Mouse (Mus musculus) c-Kit-negative CD71-positive TER-119-positive erythroid progenitor cells, embryonic 14.5 days (primary cell): ENCODE results near the gene Iqcg.
"Not testable (repeated sequence)": the region's sequence is repeated elsewhere in the genome, so short reads cannot be mapped to it uniquely, and the experiment has no call there.

ENCODE experiments used
- DNase-seq: peaks from one replicate; pipeline ENCODE4 v3.0.0-alpha.2; 2013; ENCODE audit warnings: low read depth, low spot score

Gene Iqcg

DNA sequence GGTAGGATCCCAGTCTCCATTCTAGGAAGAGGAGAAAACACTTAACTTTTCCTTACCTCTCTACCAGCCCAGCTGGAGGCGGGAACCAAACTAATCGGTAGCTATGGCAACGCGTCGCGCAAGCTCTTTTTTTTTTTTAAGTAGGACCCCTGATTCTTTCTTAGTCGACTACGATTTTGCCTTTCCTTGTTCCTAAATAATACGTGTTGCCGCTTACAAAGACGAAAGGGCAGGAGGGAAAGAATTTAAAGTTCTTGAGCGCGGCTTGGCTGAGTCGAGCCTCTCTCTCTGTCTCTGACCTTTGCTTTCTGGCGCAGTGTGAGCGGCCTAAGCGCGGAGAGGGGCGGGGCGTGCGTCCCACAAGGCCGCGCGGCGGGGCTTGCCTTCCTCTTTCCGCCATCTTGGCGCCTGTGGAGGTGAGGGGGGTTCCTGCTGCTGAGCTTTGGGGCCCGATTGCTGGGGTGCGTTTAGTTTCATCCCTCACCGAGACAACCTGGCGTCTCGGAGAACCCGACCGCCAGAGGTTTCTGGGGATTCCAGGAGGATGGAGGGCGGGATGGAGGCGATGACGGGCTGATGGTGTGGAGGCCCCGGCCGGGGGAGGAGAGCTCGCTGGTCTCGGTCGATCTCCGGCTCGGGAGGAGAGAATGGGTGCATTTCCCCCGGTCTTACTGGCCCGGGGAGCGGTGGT is at the start of gene Iqcg, which contains the start of gene Rpl35a:
TSS of gene Iqcg (minus strand) at position 124 of the 691 bp plus-strand sequence.
TSS of gene Rpl35a (plus strand) at position 359 of the 691 bp plus-strand sequence.
- DNase-seq = peak; percentile 86

DNA sequence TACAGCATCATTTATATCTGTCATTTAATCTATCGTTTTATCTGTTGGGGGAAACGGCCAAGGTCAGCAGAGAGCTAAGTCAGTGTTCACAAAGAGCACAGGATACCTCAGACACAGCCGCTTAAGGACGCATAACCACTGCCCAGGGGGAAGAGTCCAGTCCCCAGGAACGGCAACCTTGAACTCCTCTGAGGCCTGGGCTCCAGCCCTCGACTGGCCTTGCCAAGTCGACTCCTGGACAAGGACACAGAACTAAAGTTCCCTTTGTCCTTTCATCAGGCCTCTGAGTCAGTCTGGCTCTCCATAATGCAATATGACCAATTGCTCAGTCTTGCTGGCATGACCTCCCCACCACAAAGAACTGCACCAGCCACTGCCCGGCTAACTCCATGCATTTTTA is 29.6 kb upstream of the Iqcg start:
- DNase-seq = no peak

DNA sequence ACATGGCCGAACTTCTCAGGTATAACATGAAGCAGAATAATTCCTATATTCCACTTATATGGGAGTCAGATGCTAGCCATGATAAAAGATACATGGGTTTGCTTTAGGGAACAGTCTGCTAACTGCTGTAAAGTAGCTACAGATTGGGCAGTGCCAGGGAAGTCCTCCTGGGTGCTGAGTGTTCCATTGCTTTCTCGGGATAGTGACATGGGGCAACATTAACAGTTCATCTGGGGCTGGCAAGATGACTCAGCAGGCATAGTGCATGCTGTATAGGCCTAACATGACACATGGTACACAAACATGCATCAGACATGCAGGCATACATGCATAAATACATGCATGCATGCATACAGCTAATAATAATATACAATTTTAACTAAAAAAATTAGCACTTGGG is 28.0 kb upstream of the Iqcg start:
- DNase-seq = no peak

DNA sequence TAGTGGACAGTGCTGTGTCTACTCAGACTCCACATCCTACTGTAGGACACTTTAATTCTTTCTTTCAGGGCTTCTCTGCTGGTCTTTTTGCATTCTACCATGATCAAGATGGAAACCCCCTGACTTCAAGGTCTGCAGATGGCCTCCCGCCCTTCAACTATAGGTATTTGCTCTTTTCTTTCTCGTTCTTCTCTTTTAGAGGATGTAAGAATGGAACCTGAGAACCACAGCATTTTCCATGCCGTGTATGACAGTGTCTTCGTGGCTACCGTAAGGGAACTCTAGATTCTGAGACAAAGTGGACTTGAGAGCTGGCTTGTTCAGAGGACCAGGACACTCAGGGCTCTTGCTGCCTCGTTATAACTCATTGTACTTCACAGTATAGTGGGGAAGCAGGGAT is 26.9 kb upstream of the Iqcg start:
- no peak for DNase-seq

DNA sequence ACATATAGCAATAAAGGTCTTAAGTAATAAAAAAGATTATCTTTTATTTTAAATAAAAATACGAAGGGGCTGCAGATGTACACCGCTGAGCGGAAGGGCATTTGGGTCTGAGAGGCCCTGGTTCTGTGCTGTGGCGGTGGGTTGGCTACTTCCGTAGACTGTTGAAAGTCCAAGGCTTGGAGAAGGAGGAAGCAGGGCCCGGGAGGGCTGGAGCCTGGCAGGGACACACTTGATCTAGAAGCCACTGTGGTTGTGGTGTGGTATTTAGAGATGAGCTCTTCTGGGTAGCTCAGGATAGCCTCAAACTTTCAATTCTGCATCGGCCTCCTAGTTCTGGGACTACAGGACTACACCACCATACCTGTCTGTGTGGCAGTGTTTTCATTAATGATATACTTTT is 24.0 kb upstream of the Iqcg start:
- DNase-seq = no peak

DNA sequence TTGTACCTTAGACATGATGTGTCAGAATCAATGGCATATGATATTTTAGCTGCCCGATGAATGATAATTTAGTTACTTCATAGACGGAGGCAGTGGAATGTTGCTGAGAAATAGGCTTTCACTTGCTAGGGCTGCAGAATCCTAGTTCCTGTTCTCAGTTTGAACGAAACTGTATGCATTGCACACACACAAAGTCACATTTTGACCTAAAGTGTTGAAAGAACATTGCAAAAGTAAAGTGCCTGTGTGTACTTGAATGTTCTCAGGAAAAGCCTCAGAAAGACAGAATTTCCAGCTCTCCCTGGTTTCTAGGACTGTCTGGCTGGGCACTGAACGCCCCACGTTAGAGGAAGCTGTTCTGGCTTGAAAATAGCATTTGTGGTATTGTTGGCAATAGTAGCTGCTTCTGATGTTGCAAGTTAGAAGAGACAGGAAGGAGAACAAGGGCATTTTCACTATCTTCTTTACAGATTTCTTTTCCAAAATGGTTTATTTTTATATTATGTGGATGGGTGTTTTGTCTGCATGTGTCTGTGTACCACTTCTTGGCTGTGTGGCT is 21.1 kb upstream of the Iqcg start:
- DNase-seq = no peak

DNA sequence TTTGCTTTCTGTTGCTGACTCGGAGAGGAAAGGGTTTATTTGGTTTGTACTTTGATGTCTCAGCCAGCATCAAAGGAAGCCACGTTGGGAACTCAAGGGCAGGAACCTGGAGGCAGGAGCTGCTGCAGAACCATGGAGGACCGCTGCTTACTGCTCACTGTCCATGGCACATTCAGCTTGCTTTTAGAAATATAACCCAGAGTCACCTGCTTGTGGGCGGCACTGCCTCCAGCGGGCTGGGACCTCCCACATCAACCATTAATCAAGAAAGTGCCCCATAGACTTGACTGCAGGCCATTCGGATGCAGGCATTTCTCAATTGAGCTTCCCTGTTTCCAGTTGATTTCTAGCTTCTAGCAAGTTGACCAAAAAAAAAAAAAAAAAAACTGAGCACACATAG is 20.1 kb upstream of the Iqcg start:
- DNase-seq = no peak

DNA sequence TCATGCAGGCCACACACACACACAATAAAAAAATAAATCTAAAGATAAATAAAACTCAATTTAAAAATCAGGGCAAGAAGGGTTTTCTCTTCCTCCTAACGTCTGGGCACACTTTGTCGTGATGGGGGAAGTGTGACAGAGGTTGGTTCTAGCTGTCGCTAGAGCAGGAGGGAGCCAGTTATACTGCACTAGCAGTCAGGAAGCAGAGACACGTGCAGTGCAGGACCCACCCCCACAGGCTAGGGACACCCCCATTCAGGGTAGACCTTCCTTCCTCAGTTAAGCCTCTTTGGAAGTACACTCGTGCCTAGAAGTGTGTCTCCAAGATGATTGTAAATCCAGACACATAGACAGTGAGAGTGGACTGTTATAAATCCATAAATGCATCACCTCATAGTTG is 18.9 kb upstream of the Iqcg start:
- DNase-seq = no peak

DNA sequence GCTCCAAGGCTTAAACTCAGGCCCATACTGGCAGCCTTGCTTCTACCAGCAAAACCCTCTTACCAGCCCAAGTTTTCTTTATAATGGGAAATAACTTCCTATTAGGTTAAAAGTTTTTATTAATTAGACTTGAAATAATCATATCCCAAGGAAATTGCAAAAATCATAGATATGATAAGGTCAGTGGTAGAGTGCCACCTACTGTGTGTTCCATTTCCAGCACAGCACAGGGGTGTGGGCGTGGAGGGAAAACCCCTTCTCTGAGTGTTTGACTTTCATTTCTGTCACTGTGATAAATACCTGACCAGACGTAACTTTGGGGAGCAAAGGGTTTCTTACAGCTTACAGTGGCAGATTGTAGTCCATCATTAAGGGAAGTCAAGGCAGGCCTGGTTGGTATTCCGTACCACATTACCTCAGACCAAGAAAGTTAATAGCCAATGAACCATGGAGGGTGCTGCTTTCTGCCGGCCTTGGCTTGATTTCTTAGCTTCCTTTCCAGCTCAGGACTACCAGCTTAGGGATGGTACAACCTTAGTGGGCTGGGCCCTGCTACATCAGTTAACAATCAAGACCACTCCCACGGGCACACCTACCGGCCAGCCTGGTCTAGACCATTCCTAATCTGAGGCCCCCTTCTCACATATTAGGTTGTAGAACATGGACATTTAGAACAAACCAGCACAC is 17.0 kb upstream of the Iqcg start:
- no peak for DNase-seq

DNA sequence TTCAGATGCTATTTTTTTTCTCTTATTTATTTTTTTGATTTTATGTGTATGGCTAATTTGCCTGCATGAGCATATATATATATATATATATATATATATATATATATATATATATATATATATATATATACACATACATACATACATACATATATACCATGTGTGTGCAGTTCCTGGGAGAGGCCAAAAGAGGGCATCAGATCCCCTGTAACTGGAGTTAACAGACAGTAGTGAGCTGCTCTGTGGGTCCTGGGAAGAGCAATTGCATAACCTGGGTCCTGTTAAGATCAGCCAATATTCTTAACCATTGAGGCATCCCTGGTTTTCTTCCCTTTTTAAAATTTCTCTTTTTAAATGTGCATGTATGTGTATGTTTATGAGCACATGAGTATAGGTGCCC is 14.9 kb upstream of the Iqcg start:
- no peak for DNase-seq

DNA sequence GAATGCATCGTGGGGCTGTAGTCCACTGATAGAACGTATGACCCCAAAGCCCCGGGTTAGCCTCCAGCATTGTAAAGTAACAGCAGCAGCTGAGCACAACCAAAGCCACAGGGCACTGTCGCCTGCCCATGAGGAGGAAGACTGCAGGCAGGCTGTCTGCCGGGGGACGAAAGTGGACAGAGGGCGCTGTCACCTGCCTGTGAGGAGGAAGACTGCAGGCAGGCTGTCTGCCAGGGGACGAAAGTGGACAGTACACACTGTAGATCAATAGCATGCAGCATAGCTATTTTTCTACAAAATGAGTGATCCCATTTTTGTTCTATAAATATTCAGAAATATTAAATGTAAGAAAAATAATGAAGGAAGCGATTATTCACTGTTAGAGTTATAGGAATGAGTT is 8.6 kb upstream of the Iqcg start:
- DNase-seq = no peak

DNA sequence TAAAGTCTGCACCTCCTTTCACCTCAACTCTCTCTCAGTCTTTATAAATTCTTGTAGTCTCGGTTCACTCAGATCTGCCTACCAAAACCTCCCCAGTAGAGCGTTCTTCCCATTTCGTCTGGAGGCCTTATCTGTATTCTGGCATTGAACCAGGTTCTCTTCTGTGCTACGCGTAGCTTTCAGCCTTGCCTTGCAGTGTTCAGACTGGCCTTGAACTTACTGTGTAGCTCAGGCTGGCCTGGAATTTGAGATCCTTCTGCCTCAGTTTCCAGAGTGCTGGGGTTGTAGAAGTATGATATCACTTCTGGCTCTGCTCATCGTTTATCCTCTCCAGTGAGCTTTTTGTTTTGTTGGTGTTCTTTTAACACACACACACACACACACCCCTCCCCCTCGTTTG is 7.2 kb upstream of the Iqcg start:
- no peak for DNase-seq

DNA sequence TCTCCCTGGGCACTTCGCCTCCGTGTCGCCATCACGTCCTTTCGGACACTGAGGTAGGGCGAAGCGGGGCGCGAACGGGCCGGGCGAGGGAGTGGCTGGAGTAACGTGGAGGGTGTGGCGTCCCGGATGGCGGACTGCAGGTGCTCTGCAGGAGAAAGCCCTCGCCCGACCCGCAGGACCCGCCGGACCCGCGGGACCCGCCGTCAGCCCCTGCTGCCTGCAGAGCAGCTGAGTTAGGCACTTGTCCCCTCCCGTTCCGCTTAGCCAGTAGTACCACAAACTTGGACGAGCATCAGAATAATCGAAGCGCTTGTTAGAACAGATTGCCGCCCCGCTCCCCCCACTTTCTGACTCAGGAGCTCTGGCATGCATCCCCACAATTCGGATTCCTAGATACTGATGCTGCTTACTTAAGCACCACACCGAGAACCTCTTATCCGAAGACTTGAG is 6.7 kb upstream of the Iqcg start:
- DNase-seq = peak; percentile 28

DNA sequence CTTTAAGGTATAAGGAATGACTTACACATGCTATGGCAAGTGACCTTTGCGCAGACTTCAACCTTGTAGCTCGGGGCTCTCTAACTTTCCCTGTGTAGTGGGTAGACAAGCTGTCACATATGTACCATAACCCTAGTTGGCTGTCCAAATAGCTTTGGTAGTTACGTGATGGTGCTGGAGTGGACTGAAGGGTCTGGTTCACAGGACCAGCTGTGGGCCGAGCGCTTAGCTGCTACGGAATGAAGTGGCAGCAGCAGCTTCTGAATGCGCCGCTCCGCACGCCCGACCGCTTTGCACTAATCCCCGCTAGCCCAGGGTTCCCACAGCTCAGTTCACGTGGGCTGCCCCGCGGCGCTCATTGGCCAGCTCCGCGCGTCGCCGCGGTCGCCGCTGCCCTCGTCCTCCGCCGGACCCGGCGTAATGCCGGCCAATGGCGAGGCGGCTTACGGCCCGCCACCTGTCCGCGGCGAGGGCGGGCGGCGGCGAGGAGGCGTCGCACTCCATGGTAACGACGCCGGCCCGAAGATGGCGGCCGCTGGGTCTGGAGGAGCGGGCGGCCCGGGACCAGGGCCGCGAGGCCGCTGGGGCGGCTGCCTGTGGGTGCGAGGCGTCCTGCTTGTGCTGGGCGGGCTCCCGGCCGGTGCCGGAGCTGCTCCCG is 6.1 kb upstream of the Iqcg start, which contains the start of gene Lmln:
TSS of gene Lmln (plus strand) at position 498 of the 658 bp plus-strand sequence.
- DNase-seq = peak; percentile 78

DNA sequence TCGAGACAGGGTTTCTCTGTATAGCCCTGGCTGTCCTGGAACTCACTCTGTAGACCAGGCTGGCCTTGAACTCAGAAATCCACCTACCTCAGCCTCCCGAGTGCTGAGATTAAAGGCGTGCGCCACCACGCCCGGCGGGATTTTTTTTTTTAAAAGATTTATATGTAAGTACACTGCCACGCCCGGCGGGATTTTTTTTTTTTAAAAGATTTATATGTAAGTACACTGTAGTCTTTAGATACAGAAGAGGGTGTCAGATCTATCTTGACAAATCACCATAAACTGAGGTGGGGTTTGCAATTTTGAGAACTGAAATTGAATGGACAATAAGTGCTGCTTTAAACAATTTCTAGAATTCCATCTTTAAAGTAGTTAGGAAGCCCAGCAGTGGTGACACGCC is 5.4 kb upstream of the Iqcg start:
- DNase-seq = no peak

DNA sequence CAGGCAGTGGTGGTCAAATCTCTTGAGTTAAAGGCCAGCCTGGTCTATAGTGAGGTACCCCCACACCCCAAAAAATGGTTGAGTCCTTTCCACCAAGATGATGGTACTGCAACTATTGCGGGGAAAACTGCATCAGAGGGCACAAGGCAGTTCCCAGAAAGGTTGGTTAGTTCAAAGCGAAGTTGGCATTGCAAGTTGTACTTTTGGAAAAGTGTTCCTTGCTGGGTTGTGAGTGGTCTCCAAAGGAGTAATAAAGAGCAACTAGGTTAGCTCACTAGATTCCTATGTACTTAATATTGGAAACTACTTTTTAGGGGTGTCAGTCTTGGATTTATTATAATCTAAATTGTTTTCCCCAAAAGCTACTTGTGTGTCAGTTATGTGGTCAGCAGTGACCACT is 4.9 kb upstream of the Iqcg start:
- no peak for DNase-seq

DNA sequence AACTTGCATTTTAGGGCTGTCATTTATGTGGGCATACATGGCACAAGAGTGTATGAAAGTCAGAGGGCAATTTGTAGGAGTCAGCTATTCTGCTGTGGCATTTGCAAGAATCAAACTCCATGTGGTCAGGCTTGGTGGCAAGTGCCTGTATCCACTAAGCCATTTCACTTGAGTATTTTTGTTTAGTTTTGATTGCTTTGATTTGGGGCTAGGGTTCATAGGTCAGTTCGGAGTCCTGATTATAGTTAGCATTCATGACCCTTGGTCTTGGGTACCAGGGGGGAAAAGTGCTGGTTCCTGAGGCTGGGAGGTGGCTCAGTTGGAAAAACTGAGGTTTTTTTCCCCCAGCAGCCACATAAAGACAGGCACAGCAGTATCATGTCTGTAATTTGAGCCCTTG is 3.5 kb upstream of the Iqcg start:
- DNase-seq = no peak

DNA sequence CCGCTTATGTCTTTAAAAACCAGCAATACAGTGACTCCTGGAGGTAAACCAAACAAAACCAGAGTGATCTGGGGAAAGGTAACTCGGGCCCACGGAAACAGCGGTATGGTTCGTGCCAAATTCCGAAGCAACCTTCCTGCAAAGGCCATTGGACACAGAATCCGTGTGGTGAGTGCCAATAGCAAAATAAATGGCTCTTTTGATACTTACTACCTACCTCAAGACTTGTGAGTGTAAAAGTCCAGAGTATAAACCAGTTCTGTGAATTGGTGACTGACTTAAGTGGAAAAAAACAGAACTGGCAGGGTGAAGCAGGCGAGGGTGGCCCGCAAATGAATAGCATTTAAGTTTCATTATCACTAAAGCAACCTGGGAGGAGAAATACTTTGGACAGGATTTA is 2.6 kb upstream of the Iqcg start:
- not testable (repeated sequence) for DNase-seq

DNA sequence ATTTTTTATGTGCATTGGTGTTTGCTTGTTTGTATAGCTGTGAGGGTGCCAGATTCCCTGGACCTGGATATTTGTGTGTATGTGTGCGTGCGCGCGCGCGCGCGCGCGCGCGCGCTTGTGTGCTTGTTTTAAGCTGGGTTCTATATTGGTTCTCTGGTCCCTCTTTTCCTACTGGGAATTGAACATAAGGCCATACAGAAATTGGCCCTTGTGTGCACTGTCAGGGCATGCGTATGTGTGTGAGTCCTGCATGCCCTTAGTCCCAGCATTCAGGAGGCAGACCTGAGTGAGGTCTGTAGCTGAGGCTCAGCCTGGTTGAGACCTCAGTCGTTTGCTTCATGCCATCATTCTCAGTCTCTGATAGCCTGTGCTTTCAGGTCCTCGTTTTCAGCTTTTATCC is 2.0 kb upstream of the Iqcg start:
- DNase-seq = no peak

DNA sequence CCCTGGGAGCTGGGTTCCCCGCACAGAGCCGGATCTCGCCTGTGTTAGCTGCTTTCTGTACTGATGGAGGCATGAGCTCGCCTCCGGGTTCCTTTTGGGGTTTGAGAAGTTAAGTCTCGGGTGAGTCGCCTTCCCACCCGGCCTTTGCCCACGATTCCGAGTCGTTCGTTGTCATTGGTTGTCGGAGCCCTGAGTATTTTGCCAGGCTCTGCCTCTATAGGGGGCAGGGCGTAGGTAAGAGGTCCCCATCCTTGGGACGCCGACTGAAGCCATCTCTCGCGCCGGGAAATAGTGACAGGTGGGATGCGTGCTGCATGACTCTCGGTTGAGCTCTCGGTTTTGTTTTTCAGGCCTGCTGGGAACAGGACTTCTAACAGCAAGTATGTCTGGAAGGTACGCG is 768 bp upstream of the Iqcg start:
- DNase-seq = no peak

DNA sequence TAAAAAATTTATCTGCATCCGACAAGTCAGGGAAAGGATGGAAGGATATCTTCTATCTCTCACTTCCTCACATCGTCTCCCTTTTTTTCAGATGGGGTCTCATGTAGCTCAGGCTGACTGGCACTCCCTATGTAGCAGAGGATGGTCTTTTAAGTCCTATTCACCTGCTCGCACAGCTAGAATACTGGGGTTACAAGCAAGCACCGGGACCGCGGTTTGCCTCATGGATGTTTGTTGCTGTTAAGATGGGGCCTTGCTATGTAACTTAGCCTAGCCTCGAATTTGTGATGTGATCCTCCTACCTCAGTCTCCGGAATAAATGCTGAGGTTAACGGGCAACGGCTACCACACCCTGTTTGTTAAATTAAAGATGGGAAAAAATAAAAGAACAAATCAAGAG is 363 bp downstream of the Iqcg start:
- no peak for DNase-seq

DNA sequence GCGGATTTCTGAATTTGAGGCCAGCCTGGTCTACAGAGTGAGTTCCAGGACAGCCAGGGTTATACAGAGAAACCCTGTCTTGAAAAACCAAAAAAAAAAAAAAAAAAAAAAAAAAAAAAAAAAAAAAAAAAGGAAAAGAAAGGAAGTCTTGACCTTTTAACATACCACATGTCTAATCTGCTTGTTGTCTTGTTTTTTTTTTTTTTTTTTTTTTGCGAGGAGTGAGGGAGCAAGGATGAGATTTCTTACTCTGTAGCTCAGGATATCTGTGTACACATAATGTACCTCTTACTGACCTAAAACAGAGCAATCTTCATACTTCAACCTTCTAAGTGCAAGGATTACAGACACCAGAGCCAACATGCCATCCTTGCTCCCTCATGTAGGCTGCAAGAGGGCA is 1.1 kb downstream of the Iqcg start:
- not testable (repeated sequence) for DNase-seq

DNA sequence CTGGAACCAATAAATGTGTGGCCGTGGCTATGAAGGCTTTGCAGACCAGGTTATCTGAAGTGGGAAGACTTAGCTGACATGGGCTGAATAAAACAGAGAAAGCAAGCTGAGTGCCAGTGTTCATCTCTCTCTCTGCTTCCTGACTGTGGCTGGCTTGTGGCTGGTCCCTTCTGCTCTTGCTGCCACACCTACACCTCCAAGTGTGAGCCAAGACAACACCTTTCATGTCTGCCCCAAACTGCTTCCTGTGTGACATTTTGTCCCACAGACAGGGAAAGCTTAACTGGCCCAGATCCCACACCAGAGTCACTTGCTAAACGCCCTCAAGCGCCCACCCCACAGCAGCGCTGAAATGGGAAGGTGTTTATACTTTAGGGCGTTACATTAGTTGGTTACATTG is 2.9 kb downstream of the Iqcg start:
- no peak for DNase-seq
